Mouse (Mus musculus) T-helper 17 cell (primary cell): Measurements from ENCODE around the gene Prpf38b.
"Not testable (repeated sequence)": the region's sequence is repeated elsewhere in the genome, so short reads cannot be mapped to it uniquely, and the experiment has no call there.

ENCODE experiments used
- in situ Hi-C, 2 experiments: fragments of 300-600 bp; cut with MboI, MseI; formaldehyde crosslinking; loops; 1 replicate in 1 of 2; 2 replicates in 1 of 2; pipeline ENCODE4 v1.15.1; 2025; ENCODE audit warnings: high pct_unique_total_duplicates in 2 of 2

Gene Prpf38b

GRCm38 (mm10) chr3:108902038-108902437, 9.5 kb downstream of the Prpf38b start:
- in situ Hi-C loops, result loop anchor here in 1 of 2 experiments (5.0 kb wide), 1 partner anchor 55 kb away; no protein-coding TSS in a partner anchor

DNA sequence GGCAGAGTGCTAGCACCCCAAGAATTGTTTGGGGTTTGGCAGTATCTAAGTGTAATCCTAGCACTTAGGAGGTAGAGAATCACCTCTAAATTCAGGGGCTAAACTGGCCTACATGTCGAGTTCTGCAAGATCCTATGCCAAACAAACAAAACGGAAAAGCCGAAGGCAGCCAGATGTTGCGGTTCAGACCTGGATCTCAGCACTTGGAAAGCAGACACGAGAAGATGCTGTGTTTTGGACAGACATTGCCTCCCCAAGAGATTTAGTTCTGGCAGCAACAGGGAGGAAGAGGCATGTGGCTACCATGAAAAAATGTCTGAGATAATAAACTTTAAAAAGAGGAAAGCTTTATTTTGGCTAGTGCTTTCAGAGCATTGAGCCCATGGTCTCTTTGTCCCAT, 10.8 kb downstream of the Prpf38b start:
- in situ Hi-C loops, result loop anchor here in 1 of 2 experiments (5.0 kb wide), 1 partner anchor 53 kb away; no protein-coding TSS in a partner anchor

DNA sequence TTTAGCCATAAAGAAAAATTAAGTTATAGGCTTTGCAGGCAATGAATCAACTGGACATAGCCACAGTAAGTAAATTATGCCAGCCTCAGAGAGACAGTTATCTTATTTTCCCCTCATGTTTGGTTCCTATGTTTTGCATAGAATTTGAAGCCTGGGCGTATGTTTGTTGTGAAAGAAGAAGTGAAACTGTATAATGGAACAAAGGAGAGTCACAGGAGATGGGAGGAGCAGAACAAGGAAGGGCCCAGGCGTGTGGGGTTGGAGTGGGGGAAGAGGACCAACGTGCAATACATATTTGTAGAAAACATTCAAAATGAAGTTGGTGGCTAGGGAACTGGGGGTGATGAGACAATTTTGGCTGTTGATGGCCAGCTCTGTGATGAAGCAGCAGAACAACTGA, 11.4 kb downstream of the Prpf38b start:
- in situ Hi-C loops, result loop anchor here in 1 of 2 experiments (5.0 kb wide), 1 partner anchor 53 kb away; no protein-coding TSS in a partner anchor

GRCm38 (mm10) chr3:108898640-108899039, 12.9 kb downstream of the Prpf38b start:
- in situ Hi-C loops, result no loop called here

- in situ Hi-C loops, result no loop called here
Measured at GRCm38 (mm10) chr3:108892914-108893313, 18.6 kb downstream of the Prpf38b start.

DNA sequence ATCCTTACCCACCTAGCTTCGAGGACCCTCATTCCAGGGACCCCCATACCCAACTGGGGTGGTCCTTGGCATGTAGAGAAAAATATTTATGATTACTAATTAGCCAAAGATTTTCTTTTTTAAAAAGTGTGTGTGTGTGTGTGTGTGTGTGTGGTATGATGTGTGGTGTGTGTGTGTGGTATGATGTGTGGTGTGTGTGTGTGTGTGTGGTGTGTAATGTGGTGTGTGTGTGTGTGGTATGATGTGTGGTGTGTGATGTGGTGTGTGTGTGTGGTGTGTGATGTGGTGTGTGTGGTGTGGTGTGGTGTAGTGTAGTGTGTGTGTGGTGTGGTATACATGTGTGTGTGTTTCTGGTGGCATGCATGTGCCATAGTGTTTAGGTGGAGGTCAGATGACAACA, 19.4 kb downstream of the Prpf38b start:
- in situ Hi-C loops, result no loop called here

GRCm38 (mm10) chr3:108889908-108890307, 21.6 kb downstream of the Prpf38b start, which contains the start of gene Fndc7:
Gene Fndc7 (minus strand): TSS chr3:108890008.
- in situ Hi-C loops, result no loop called here

DNA sequence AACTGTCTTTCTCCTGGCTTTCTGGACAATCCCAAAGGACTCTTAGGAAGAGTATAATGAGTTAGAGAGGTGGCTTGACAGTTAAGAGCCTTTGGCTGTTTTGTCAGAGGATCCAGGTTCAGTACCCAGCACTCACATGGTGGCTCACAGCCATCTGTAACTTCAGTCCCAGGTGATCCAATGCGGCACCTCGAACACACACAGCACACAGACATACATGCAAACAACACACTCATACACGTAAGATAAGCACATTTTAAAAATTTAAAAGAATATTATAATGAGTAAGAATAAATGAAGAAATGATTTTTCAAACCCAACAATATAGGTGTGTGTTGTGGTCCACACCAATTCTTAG, 23.9 kb downstream of the Prpf38b start:
- in situ Hi-C loops, result no loop called here

- in situ Hi-C loops, result no loop called here
Measured at GRCm38 (mm10) chr3:108886934-108887617, 24.5 kb downstream of the Prpf38b start.

- in situ Hi-C loops, result no loop called here
Measured at GRCm38 (mm10) chr3:108885686-108886530, 25.6 kb downstream of the Prpf38b start.

DNA sequence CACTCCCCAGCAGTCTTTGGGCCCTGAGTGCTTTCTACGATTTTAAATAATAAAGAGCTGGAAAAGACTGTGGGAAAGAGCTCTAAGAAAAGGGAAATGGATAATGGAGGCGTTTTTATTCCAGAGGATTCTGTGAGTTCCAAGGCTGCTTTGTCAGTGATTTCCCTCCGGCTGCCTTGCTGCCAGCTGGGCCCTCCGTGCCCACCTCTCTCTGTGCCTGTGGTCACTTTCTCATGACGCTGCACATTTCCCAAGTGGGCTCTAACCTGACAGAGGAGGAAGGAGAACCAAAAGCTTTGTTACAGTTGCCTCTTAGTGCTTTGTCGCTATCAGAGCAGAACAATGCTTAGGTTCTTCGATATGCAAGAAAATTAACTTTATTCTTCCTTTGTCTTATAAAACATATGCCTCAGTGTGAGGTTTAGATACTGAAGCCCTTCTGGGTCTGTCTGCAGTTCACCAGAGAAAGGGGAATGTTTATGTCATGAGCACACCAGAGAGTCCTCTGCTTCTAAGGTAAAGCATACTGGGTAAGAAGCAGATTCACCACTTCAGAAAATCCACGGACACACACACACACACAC, 26.7 kb downstream of the Prpf38b start:
- in situ Hi-C loops, result no loop called here

- in situ Hi-C loops, result no loop called here
Measured at GRCm38 (mm10) chr3:108883067-108883466, 28.5 kb downstream of the Prpf38b start.

- in situ Hi-C loops, result not testable (repeated sequence)
Measured at GRCm38 (mm10) chr3:108881873-108882272, 29.7 kb downstream of the Prpf38b start.

DNA sequence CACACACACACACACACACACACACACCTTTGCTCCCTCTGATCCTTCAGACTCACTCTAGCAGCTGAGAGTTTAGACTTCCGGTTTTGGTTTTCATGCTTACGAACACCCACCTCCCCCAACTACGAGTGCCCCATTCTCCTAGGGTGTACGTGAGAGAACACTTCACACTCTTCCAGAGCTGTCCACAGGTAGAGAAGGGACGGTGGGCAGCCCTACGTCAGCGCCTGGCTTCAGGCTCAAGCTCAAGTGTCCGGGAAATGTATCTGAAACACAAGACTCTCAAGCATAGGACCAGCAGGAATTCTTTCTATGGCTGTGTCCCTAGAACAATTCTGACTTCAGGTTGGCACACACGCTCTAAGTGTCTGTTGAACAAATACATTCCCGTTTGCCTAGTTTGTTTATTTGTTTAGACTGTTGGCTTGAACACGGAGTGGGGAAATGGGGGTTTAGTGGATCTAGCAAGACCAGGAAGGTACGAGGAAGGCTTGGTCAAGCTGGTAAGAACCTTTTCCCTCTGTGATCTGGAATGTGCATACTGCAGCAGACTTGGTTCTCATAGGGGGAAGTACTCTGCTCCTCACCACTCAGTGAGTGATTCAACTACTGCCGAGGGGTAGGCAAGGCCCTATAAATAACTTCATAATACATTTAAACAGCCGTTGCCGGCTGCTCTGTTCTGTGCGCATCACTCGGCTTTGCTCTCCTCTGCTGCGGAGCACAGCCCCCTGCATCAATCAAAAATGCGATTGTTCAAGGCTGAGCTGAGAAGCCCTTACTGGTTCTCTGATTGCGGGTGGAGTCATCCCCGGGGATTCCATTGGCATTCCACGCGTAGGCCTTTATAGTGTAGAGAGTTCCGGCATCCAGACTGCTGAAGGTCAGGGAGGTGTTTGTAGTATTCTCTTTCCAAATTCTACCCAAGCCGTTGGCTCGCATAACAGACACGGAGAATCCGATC, 30.7 kb downstream of the Prpf38b start:
- in situ Hi-C loops, result no loop called here

- in situ Hi-C loops, result no loop called here
Measured at GRCm38 (mm10) chr3:108879836-108880435, 31.6 kb downstream of the Prpf38b start.

DNA sequence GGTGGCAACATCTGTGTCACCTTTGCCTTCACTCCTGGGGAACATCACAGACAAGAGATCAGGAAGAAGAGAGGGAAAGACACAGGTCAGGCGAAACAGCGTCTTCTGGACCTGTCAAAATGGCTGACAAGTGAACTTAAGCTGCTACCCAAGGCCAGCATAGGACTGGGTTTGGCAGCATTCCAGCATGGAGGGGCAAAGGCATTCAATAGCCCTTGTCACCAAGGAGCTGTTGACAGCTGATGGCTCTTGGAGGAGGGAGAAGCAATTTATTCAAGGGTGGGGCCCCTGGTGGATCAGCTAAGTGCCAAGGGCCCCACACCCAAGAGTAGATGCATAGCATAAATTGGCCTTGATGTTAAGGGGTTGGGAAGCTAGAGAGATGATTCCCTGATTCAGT, 32.4 kb downstream of the Prpf38b start:
- in situ Hi-C loops, result no loop called here

DNA sequence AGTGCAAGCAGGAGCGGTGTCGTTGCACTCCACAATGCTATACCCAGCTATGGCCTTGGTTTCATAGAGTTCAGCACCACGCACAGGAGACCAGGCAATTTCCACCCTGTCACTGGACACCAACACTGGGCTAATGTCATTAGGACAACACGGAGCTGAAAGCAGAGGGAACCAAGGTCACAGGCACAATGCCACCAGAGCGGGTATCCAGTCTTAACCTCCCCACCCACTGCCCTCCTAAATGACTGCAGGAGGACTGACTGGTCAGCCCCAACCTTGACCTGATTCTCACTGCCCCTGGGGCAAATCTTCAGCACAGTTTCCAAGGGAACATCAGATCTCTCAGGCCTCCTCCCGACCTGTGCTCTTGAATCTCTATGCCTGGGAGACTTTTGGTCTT, 40.9 kb downstream of the Prpf38b start:
- in situ Hi-C loops, result no loop called here

DNA sequence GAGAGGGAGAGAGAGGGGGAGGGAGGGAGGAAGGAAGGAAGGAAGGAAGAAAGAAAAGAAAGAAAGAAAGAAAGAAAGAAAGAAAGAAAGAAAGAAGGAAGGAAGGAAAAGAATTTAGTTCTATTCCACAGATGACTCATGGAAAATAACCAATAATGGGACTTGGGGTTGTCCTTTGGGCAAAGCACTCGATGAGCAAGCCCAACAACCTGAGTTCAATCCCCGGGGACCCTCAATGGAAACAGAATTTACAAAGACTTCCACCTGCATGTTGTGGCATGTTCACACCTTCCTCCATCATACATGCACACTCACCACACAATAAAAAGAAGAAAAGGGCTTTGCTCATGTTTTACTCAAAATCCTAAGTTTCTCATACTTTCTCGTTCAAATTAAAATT, 44.1 kb downstream of the Prpf38b start:
- in situ Hi-C loops, result loop anchor here in 1 of 2 experiments (10.0 kb wide), 1 partner anchor 1367 kb away; no protein-coding TSS in a partner anchor

DNA sequence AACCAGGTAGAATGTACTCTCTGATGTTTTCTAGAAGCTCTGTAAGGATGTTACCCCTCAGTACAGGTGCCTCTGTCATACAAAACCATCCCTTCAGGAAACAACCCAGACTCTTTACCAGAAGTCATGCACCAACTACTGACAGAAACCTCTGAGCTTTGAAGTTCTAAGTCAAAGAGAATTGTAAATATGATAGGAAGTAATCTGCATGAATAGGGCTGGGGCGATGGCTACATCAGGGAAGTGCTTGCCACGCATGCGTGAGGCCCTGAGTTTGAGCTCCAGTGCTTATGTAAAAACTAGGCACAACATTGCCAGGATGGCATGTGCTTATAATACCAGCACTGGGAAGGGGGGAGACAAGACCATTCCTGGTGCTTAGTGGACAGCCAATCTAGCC, 45.9 kb downstream of the Prpf38b start:
- in situ Hi-C loops, result loop anchor here in 1 of 2 experiments (10.0 kb wide), 1 partner anchor 1369 kb away; no protein-coding TSS in a partner anchor

DNA sequence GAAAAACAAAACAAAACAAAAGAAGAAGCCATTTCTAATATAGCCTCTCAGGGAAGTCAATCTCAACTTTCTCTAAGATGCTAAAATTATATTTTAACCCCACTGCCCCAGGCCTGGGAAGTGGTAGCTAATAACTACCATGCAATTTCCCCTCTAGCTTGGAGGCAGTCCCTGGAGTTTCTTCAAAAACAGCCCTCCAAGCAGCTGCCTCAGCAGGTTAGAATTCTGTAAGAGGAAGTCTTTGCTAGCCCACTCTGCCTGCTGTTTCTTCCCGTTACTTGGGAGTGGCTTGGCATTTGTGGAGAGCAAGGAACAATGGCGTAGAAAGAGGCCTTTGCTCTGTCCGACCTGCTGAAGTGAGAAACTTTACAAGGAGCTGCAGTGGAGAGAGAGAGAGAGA, 46.4 kb downstream of the Prpf38b start:
- in situ Hi-C loops, result loop anchor here in 1 of 2 experiments (10.0 kb wide), 1 partner anchor 1370 kb away; no protein-coding TSS in a partner anchor
